11 mouse cellular contexts compared by ENCODE assay signal in genomic region chr9:62255896-62256576, GRCm38 (mm10). TPM values are rescaled to one million over a fixed set of nuclear protein-coding genes. Genes with fewer than 3 reads are reported as not detected.
A peak's percentile ranks its signal among the peaks of the same experiment; 100 is the strongest.
DNase-seq lines count a peak whose midpoint lies in the region; ATAC-seq and TF ChIP-seq lines count a peak whose summit lies in the region.
"Had no signal": no experiment of that assay in that cellular context is flagged by ENCODE, and none has a peak within 500 bp of the region (broad histone marks: within the 10 kb centered on the region; RNA-seq: fewer than 3 reads in every experiment).

No protein-coding gene starts in this region.

- WGBS in lung, embryonic 14.5 days = 54% methylated on average over 9 of the region's 9 CpGs
- 55% methylated on average over 9 of the region's 9 CpGs for WGBS in lung, adult 2 months
- 60% methylated on average over 9 of the region's 9 CpGs for WGBS in midbrain, postnatal 0 days
- 62% methylated on average over 9 of the region's 9 CpGs for WGBS in kidney, embryonic 15.5 days

- no peak overlapping the region for H3K4me3 ChIP-seq in lung, embryonic 14.5 days (ENCODE audit: low read depth, low read length)
- H3K4me3 ChIP-seq in lung, adult 2 months (replicated peaks; ENCODE audit: extremely low read depth, low read depth, low read length) = no peak overlapping the region
- H3K4me3 ChIP-seq in midbrain, postnatal 0 days (ENCODE audit: low read depth, low read length) = no peak overlapping the region
- no peak overlapping the region for H3K4me3 ChIP-seq in kidney, embryonic 15.5 days (replicated peaks)
- H3K4me3 ChIP-seq: megakaryocyte, embryonic 14.5 days had no signal

- H3K9ac ChIP-seq in lung, embryonic 14.5 days = no peak overlapping the region
- H3K9ac ChIP-seq in midbrain, postnatal 0 days (replicated peaks; ENCODE audit: low read length, poor library complexity, severe bottlenecking) = no peak overlapping the region
- H3K9ac ChIP-seq in kidney, embryonic 15.5 days = no peak overlapping the region

- TF ChIP-seq CTCF in lung, embryonic 14.5 days (IDR thresholded peaks at IDR 0.05; ENCODE audit: low read depth) = no peak
- TF ChIP-seq CTCF in lung, adult 2 months (IDR thresholded peaks at IDR 0.05; ENCODE audit: insufficient read depth, low read length) = no peak
- TF ChIP-seq CTCF in midbrain, postnatal 0 days (IDR thresholded peaks at IDR 0.05) = peak; percentile 46

- H3K27me3 ChIP-seq in lung, embryonic 14.5 days (ENCODE audit: insufficient read depth, low read length) = no peaks in the 10 kb centered on the region
- H3K27me3 ChIP-seq in midbrain, postnatal 0 days (ENCODE audit: insufficient read depth, low read length) = no peaks in the 10 kb centered on the region
- no peaks in the 10 kb centered on the region for H3K27me3 ChIP-seq in kidney, embryonic 15.5 days

- no peaks in the 10 kb centered on the region for H3K4me1 ChIP-seq in lung, embryonic 14.5 days (ENCODE audit: insufficient read depth)
- peaks cover 4% of the 10 kb centered on the region; the same call in 1 of the 2 replicates for H3K4me1 ChIP-seq in lung, adult 2 months (ENCODE audit: control insufficient read depth, insufficient read depth, low read length)
- H3K4me1 ChIP-seq in midbrain, postnatal 0 days (ENCODE audit: insufficient read depth, low read length) = 0 out of 2 replicates have a peak, but pooled peaks cover 7% of the 10 kb centered on the region
- peaks cover 13% of the 10 kb centered on the region for H3K4me1 ChIP-seq in kidney, embryonic 15.5 days
- H3K4me1 ChIP-seq: megakaryocyte, embryonic 14.5 days had no signal

- DNase-seq in CD4-positive, CD25-positive, alpha-beta regulatory T cell, adult 2 months (ENCODE audit: low read depth, low spot score) = peak; percentile 24
- DNase-seq in lung, embryonic 14.5 days = peak; percentile 48
- DNase-seq in lung, adult 2 months = no peak
- peak; percentile 50 for DNase-seq in ZHBTc4 (ENCODE audit: low read depth, low spot score)
- DNase-seq in midbrain, postnatal 0 days (ENCODE audit: low spot score) = peak; percentile 40

- no peaks in the 10 kb centered on the region; the same call in 1 of the 2 replicates for H3K9me3 ChIP-seq in lung, embryonic 14.5 days (ENCODE audit: low read depth, low read length)
- H3K9me3 ChIP-seq in midbrain, postnatal 0 days (ENCODE audit: low read length) = no peaks in the 10 kb centered on the region
- H3K9me3 ChIP-seq in kidney, embryonic 15.5 days (replicated peaks) = no peaks in the 10 kb centered on the region

- no peak overlapping the region for H3K27ac ChIP-seq in lung, embryonic 14.5 days (ENCODE audit: low read depth)
- no peak overlapping the region for H3K27ac ChIP-seq in midbrain, postnatal 0 days (ENCODE audit: low read depth, low read length)
- no peak overlapping the region for H3K27ac ChIP-seq in kidney, embryonic 15.5 days

- no peak for TF ChIP-seq POLR2A in lung, adult 2 months (IDR thresholded peaks at IDR 0.05; ENCODE audit: borderline replicate concordance, extremely low read depth, low read depth, low read length)

- H3K36me3 ChIP-seq in lung, embryonic 14.5 days (ENCODE audit: insufficient read depth) = no peaks in the 10 kb centered on the region
- no peaks in the 10 kb centered on the region for H3K36me3 ChIP-seq in midbrain, postnatal 0 days (ENCODE audit: insufficient read depth, low read length)
- H3K36me3 ChIP-seq in kidney, embryonic 15.5 days = no peaks in the 10 kb centered on the region

- no peak overlapping the region for H3K4me2 ChIP-seq in lung, embryonic 14.5 days
- H3K4me2 ChIP-seq in midbrain, postnatal 0 days (ENCODE audit: low read depth, low read length, poor library complexity, severe bottlenecking) = no peak overlapping the region
- H3K4me2 ChIP-seq in kidney, embryonic 15.5 days = no peak overlapping the region

- no peak for ATAC-seq in CD4-positive, CD25-positive, alpha-beta regulatory T cell, adult 4 months
- peak; percentile 38; the same call in 1 of the 2 replicates for ATAC-seq in lung, embryonic 14.5 days (ENCODE audit: insufficient read depth)
- ATAC-seq in midbrain, postnatal 0 days (ENCODE audit: low FRiP score) = no peak
- no peak for ATAC-seq in megakaryocyte-erythroid progenitor cell, adult 5-6 weeks (replicated peaks; ENCODE audit: low FRiP score, low TSS enrichment, poor library complexity, severe bottlenecking)
- no peak for ATAC-seq in kidney, embryonic 15.5 days (replicated peaks; ENCODE audit: low FRiP score)

RNA-seq across cellular contexts. Expression of gene Spesp1, which starts 26.0 kb away (rescaled TPM):
- polyA plus RNA-seq in CD4-positive, CD25-positive, alpha-beta regulatory T cell, adult 4 months (2017; shearing (Covaris generic)) = not detected
- not detected in 2 replicates for polyA plus RNA-seq in lung, embryonic 14.5 days (2014; fragmentation: Nextera tagmentation; extraction: Ambion mirVana)
- polyA plus RNA-seq in lung, adult 2 months (2012; rRNA removed) = not detected in 2 replicates
- total RNA-seq in midbrain, postnatal 0 days (2014; rRNA removed) = not detected in 2 replicates
- not detected in 2 replicates for polyA plus RNA-seq in midbrain, postnatal 0 days (2015; fragmentation: Nextera tagmentation; extraction: Ambion mirVana)
- not detected in 2 replicates for total RNA-seq in megakaryocyte-erythroid progenitor cell, adult 5-6 weeks (2014; fragmentation: Nextera tagmentation)
- total RNA-seq in megakaryocyte-erythroid progenitor cell, adult 5-6 weeks (2017) = not detected in 2 replicates
- not detected in 2 replicates for polyA plus RNA-seq in kidney, embryonic 15.5 days (2015; fragmentation: Nextera tagmentation; extraction: Ambion mirVana)
- total RNA-seq: left cerebral cortex, postnatal 14 days had no signal
- polyA plus RNA-seq: cortical plate, adult 2 months had no signal
